Mouse (Mus musculus): ENCODE results near the gene Klhdc8b. TPM values are rescaled to one million over a fixed set of nuclear protein-coding genes. Genes with fewer than 3 reads are reported as not detected.
A peak's percentile ranks its signal among the peaks of the same experiment; 100 is the strongest.

The Klhdc8b gene
- polyA plus RNA-seq, 1 experiment from 2014 or later: 36.2 TPM

DNA sequence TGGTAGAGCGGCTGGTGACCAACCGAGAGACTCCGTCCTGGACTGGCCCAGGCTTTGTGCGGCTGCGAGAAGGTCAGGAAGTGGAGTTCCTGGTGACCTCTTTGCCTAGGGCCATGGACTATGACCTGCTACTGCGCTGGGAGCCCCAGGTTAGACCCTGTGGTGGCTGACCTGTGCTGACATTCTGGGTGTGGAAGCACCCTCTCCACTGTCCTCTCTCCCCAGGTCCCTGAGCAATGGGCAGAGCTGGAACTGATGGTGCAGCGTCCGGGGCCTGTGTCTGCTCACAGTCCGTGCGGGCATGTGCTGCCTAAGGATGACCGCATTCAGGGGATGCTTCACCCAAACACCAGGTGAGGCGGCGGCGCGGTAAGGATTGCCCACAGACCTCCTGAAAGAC, 22.6 kb upstream of the Klhdc8b start:
- WGBS: 93% methylated on average over 15 of the region's 15 CpGs
- Histone ChIP-seq H3K4me3 (ENCODE audit: low read depth, low read length) (no peak overlapping the region), H3K27me3 (ENCODE audit: control insufficient read depth, insufficient read depth, low read length) (no peaks in the 10 kb centered on the region), H3K27ac (ENCODE audit: low read depth, low read length) (no peak overlapping the region), H3K9me3 (ENCODE audit: control insufficient read depth, low read length) (no peaks in the 10 kb centered on the region), H3K4me2 (no peak overlapping the region), H3K4me1 (ENCODE audit: control insufficient read depth, insufficient read depth, low read length) (peaks cover 15% of the 10 kb centered on the region), H3K36me3 (ENCODE audit: control insufficient read depth, insufficient read depth, low read length) (peaks cover 13% of the 10 kb centered on the region), H3K9ac (ENCODE audit: low read length) (no peak overlapping the region)
- peak; percentile 19 for DNase-seq (ENCODE audit: low spot score, missing footprints)
- no peak for ATAC-seq (ENCODE audit: low FRiP score)

DNA sequence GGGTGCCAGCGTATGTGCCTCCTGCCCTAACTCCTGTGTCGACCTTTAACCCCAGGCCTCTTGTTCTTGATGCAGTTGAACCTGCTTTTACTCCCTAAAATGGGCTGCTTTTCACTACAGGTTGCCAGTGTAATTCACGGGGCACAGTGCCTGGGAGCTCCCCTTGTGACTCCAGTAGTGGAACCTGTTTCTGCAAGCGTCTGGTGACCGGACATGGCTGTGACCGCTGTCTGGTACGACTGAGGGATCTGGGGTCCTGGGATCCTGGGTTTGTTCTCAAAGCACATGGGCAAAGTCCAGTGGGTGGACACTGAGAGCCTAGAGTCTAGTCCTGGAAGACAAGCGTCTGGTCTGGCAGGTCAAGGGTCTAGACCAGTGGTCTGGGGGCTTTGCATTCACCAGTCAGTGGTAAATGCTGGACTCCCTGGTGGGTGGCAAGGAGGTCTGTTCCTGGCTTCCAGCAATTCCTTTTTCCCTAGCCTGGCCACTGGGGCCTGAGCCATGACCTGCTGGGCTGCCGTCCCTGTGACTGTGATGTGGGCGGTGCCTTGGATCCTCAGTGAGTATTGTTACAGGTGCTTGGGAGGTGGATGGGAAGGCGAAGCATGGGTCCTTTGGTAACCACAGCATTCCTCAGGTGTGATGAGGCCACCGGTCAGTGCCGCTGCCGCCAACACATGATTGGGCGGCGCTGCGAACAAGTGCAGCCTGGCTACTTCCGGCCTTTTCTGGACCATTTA, 21.8 kb upstream of the Klhdc8b start:
- Histone ChIP-seq H3K27ac (ENCODE audit: low read depth, low read length) (no peak overlapping the region), H3K36me3 (ENCODE audit: control insufficient read depth, insufficient read depth, low read length) (peaks cover 9% of the 10 kb centered on the region), H3K27me3 (ENCODE audit: control insufficient read depth, insufficient read depth, low read length) (no peaks in the 10 kb centered on the region), H3K9me3 (ENCODE audit: control insufficient read depth, low read length) (no peaks in the 10 kb centered on the region), H3K9ac (ENCODE audit: low read length) (no peak overlapping the region), H3K4me3 (ENCODE audit: low read depth, low read length) (no peak overlapping the region), H3K4me1 (ENCODE audit: control insufficient read depth, insufficient read depth, low read length) (peaks cover 16% of the 10 kb centered on the region), H3K4me2 (no peak overlapping the region)
- peak; percentile 31 for DNase-seq (ENCODE audit: low spot score, missing footprints)
- WGBS: 91% methylated on average over 18 of the region's 18 CpGs
- no peak for ATAC-seq (ENCODE audit: low FRiP score)

DNA sequence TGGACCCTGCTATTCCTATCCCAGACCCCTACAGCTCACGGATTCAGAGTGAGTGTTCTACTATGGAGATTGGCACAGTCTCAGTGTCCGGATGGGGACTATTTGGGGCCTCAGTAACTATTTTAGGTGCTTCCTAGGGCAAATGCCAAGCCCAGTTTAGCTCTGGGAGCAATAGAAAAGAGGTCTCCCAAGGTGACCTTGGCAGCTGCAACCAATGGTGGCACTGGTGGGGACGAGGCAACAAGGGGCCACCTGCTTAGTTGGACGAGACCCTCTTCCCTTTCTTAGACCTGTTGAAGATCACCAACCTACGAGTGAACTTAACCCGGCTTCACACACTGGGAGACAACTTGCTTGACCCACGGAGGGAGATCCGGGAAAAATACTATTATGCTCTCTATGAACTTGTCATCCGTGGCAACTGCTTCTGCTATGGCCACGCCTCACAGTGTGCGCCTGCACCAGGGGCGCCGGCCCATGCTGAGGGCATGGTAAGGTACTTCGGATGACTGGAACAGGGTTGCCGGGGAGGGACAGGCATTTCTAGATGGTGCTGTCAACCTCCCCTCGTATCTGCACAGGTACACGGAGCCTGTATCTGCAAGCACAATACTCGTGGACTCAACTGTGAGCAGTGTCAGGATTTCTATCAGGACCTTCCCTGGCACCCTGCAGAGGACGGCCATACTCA, 20.3 kb upstream of the Klhdc8b start:
- Histone ChIP-seq H3K27me3 (ENCODE audit: control insufficient read depth, insufficient read depth, low read length) (no peaks in the 10 kb centered on the region), H3K36me3 (ENCODE audit: control insufficient read depth, insufficient read depth, low read length) (peaks cover 3% of the 10 kb centered on the region; the same call in 1 of the 2 replicates), H3K4me2 (no peak overlapping the region), H3K4me3 (ENCODE audit: low read depth, low read length) (no peak overlapping the region), H3K9ac (ENCODE audit: low read length) (no peak overlapping the region), H3K9me3 (ENCODE audit: control insufficient read depth, low read length) (no peaks in the 10 kb centered on the region), H3K4me1 (ENCODE audit: control insufficient read depth, insufficient read depth, low read length) (peaks cover 16% of the 10 kb centered on the region), H3K27ac (ENCODE audit: low read depth, low read length) (no peak overlapping the region)
- DNase-seq (ENCODE audit: low spot score, missing footprints) (peak; percentile 70), ATAC-seq (ENCODE audit: low FRiP score) (no peak)
- 91% methylated on average over 19 of the region's 19 CpGs for WGBS

DNA sequence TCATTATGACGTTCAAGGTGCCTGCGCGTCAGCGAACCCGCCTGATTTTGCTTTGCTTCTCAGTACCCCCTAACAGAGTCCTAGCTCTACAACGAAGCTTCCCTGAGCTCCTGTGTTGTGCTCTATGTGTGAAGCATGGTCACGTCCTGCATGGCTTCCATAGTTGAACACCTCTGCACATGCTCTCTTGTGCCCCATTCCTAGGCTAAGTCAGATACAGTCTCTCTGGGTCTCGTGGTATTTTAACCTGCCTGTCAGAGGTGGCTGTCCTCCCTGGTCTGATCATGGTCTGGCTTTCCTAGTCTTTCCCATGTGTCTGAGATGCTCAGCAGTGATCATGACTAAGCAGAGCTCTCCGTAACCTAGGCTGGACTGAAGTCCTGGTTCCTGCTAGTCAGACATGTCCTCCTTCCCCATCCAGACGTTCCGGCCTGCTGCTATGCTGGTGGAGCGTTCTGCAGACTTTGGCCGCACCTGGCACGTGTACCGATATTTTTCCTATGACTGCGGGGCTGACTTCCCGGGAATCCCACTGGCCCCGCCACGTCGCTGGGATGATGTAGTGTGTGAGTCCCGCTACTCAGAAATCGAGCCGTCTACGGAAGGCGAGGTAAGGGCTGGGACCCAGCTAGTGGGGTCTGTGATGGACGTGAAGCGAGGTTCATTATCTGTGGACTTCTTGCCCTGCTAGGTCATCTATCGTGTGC, 19.6 kb upstream of the Klhdc8b start:
- no peak overlapping the region for H3K27ac ChIP-seq (ENCODE audit: low read depth, low read length)
- DNase-seq (ENCODE audit: low spot score, missing footprints) (peak; percentile 60), ATAC-seq (ENCODE audit: low FRiP score) (no peak)
- H3K4me3 ChIP-seq (ENCODE audit: low read depth, low read length): no peak overlapping the region
- H3K27me3 ChIP-seq (ENCODE audit: control insufficient read depth, insufficient read depth, low read length): no peaks in the 10 kb centered on the region
- H3K9ac ChIP-seq (ENCODE audit: low read length): no peak overlapping the region
- 0 out of 2 replicates have a peak, but pooled peaks cover 2% of the 10 kb centered on the region for H3K36me3 ChIP-seq (ENCODE audit: control insufficient read depth, insufficient read depth, low read length)
- H3K9me3 ChIP-seq (ENCODE audit: control insufficient read depth, low read length): no peaks in the 10 kb centered on the region
- peaks cover 16% of the 10 kb centered on the region for H3K4me1 ChIP-seq (ENCODE audit: control insufficient read depth, insufficient read depth, low read length)
- H3K4me2 ChIP-seq: no peak overlapping the region
- WGBS: 93% methylated on average over 28 of the region's 28 CpGs

DNA sequence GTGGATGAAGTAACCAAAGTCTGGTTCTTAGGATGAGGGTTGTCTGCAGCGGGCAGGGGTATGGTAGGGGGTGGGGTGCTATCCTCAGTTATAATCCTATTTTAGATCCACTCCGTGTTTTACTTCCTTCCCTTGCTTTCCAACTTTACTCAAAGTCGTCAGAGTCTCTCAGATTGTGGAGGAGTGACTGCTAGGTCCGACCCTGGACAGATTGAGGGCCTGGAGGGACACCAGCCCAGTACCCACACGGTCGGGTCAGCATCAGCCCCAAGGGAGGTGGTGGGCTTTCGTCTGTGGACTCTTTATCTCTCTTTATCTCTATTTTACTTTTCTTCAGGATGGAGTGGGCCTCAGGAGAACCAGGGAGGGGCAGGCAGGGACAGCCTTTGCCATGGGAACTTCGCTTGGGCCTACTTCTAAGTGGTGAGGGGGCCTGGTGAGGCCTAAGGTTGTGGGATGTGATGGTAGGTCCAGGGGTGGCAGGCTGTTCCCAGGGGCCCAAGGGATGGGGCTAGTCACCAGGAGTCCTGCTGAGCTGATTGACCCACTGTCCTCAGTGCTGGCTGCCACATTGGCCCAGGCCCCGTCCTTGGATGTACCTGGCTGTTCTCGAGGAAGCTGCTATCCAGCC, 18.5 kb upstream of the Klhdc8b start, which contains the start of gene Lamb2:
Gene Lamb2 (plus strand): TSS at position 16 of the 631 bp plus-strand sequence.
- Histone ChIP-seq H3K9ac (ENCODE audit: low read length) (peak within 1 kb of the TSS; percentile 71), H3K27me3 (ENCODE audit: control insufficient read depth, insufficient read depth, low read length) (no peaks in the 10 kb centered on the region), H3K27ac (ENCODE audit: low read depth, low read length) (peak within 1 kb of the TSS; percentile 75), H3K4me1 (ENCODE audit: control insufficient read depth, insufficient read depth, low read length) (peaks cover 16% of the 10 kb centered on the region), H3K4me3 (ENCODE audit: low read depth, low read length) (peak within 1 kb of the TSS; percentile 44), H3K9me3 (ENCODE audit: control insufficient read depth, low read length) (no peaks in the 10 kb centered on the region), H3K4me2 (peak within 1 kb of the TSS; percentile 57), H3K36me3 (ENCODE audit: control insufficient read depth, insufficient read depth, low read length) (no peaks in the 10 kb centered on the region)
- DNase-seq (ENCODE audit: low spot score, missing footprints): peak; percentile 95
- ATAC-seq (ENCODE audit: low FRiP score): peak; percentile 74
- 11% methylated on average over 10 of the region's 10 CpGs for WGBS

DNA sequence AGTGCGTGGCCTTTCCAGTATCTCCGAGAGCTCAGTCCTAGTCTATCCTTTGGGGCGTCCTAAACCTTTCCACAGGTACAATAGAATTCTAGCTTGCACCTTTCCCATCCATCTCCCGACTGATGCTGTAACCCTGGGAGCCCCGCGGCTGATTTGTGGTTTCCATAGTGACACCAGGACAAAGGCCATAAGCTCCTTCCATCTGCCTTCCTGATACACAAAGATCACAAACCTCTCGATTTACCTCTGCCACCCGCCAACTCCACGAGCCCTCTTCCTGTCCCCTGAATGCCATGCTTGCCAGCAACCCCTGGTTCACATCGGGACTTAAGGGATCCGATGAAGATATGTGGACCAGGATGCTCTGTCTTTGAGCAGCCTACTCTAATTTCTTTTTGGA, 17.9 kb upstream of the Klhdc8b start:
- Histone ChIP-seq H3K36me3 (ENCODE audit: control insufficient read depth, insufficient read depth, low read length) (no peaks in the 10 kb centered on the region), H3K27ac (ENCODE audit: low read depth, low read length) (peak overlapping the region; percentile 75), H3K4me1 (ENCODE audit: control insufficient read depth, insufficient read depth, low read length) (peaks cover 16% of the 10 kb centered on the region), H3K4me2 (peak overlapping the region; percentile 57), H3K27me3 (ENCODE audit: control insufficient read depth, insufficient read depth, low read length) (no peaks in the 10 kb centered on the region), H3K9me3 (ENCODE audit: control insufficient read depth, low read length) (no peaks in the 10 kb centered on the region), H3K4me3 (ENCODE audit: low read depth, low read length) (peak overlapping the region; percentile 44), H3K9ac (ENCODE audit: low read length) (peak overlapping the region; percentile 59)
- WGBS: 25% methylated on average over 11 of the region's 11 CpGs
- ATAC-seq (ENCODE audit: low FRiP score) (peak; percentile 20), DNase-seq (ENCODE audit: low spot score, missing footprints) (peak; percentile 97)

DNA sequence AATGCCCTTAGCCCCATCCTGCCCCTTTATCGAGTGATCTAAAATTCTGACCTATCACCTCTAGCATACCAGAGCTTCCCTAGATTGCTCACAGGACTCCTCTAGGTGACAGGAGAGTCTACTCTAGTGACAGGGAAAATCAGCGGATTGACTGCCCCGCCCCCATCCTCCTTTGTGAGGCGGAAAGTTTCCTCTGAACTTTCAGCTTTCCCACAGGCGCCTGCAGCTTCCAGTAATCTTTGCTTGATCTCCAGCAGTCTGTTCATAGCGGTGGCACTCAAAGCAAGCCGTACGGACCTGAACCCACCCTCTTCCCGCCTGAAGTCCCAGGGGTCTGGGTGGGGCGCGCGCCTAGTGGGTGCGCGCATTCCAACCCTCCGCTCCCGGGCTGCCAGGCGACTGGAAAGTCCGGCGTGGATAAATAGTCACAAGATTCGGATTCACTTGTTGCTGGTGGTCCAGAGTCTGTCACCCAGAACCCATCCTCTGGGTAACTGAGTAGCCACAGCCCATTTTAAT, 17.3 kb upstream of the Klhdc8b start:
- Histone ChIP-seq H3K9me3 (ENCODE audit: control insufficient read depth, low read length) (no peaks in the 10 kb centered on the region), H3K9ac (ENCODE audit: low read length) (peak overlapping the region; percentile 59), H3K4me3 (ENCODE audit: low read depth, low read length) (peak overlapping the region; percentile 44), H3K4me2 (peak overlapping the region; percentile 57), H3K27me3 (ENCODE audit: control insufficient read depth, insufficient read depth, low read length) (no peaks in the 10 kb centered on the region), H3K27ac (ENCODE audit: low read depth, low read length) (peak overlapping the region; percentile 75), H3K36me3 (ENCODE audit: control insufficient read depth, insufficient read depth, low read length) (no peaks in the 10 kb centered on the region), H3K4me1 (ENCODE audit: control insufficient read depth, insufficient read depth, low read length) (peaks cover 16% of the 10 kb centered on the region)
- ATAC-seq (ENCODE audit: low FRiP score) (peak; percentile 84), DNase-seq (ENCODE audit: low spot score, missing footprints) (peak; percentile 99)
- under 1% methylated on average over 20 of the region's 20 CpGs for WGBS

DNA sequence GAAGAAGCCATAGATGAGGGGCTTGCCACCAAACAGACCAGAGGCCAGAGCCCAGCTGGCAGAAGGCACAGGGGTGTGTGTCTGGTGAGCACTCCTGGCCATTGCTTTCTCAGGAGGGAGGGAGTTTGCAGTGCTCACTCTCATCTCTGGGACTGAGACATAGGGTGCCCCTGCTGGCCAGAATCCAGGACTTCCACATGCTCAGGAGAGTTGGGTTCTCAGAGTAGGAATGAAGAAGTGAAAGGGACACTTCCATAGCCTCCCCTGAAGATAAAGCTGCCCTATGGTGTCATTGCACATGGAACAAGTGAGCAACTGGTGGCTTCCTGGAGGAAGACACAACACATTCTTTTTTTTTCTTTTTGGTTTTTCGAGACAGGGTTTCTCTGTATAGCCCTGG, 13.1 kb upstream of the Klhdc8b start:
- ATAC-seq (ENCODE audit: low FRiP score) (no peak), DNase-seq (ENCODE audit: low spot score, missing footprints) (peak; percentile 39)
- Histone ChIP-seq H3K4me3 (ENCODE audit: low read depth, low read length) (no peak overlapping the region), H3K27ac (ENCODE audit: low read depth, low read length) (no peak overlapping the region), H3K27me3 (ENCODE audit: control insufficient read depth, insufficient read depth, low read length) (no peaks in the 10 kb centered on the region), H3K4me2 (no peak overlapping the region), H3K36me3 (ENCODE audit: control insufficient read depth, insufficient read depth, low read length) (no peaks in the 10 kb centered on the region), H3K9ac (ENCODE audit: low read length) (no peak overlapping the region), H3K4me1 (ENCODE audit: control insufficient read depth, insufficient read depth, low read length) (peaks cover 6% of the 10 kb centered on the region), H3K9me3 (ENCODE audit: control insufficient read depth, low read length) (no peaks in the 10 kb centered on the region)
- 58% methylated on average over 1 of the region's 1 CpGs for WGBS

All from midbrain, embryonic 11.5 days (tissue).